Mouse (Mus musculus) forebrain, embryonic 16.5 days (tissue): ENCODE results near the gene Evi5. TPM values are rescaled to one million over a fixed set of nuclear protein-coding genes. Genes with fewer than 3 reads are reported as not detected.

Experiments
- ATAC-seq: fragments of 200-750 bp; cut with Nextera tagmentation; 2 replicates; pipeline ENCODE4 v1.8.0; 2017; ENCODE audit warnings: mild to moderate bottlenecking, moderate library complexity
- H3K27ac ChIP-seq: fragments of 300-500 bp; sonication (generic); 2 replicates; pipeline ENCODE4 v1.5.1; 2014; ENCODE audit warnings: low read length, control low read depth
- H3K27me3 ChIP-seq: fragments of 300-500 bp; sonication (generic); replicated peaks from 2 replicates; pipeline ENCODE4 v1.6.1; 2014; ENCODE audit warnings: low read length; ENCODE audit not compliant: control insufficient read depth, insufficient read depth
- H3K36me3 ChIP-seq: fragments of 300-500 bp; sonication (generic); 2 replicates; pipeline ENCODE4 v1.6.1; 2014; ENCODE audit not compliant: control insufficient read depth, insufficient read depth
- H3K4me1 ChIP-seq: fragments of 300-500 bp; sonication (generic); replicated peaks from 2 replicates; pipeline ENCODE4 v1.6.1; 2014; ENCODE audit warnings: low read length; ENCODE audit not compliant: control insufficient read depth, insufficient read depth
- H3K4me2 ChIP-seq: fragments of 300-500 bp; sonication (generic); 2 replicates; pipeline ENCODE4 v1.6.1; 2014; ENCODE audit warnings: mild to moderate bottlenecking, low read length, control low read depth
- H3K4me3 ChIP-seq: fragments of 300-500 bp; sonication (generic); replicated peaks from 2 replicates; pipeline ENCODE4 v1.5.1; 2014; ENCODE audit warnings: mild to moderate bottlenecking, low read length, control low read depth
- H3K9ac ChIP-seq: fragments of 300-500 bp; sonication (generic); replicated peaks from 2 replicates; pipeline ENCODE4 v1.6.1; 2014; ENCODE audit warnings: low read depth, low read length, control low read depth
- H3K9me3 ChIP-seq: fragments of 300-500 bp; sonication (generic); 2 replicates; pipeline ENCODE4 v1.6.1; 2016; ENCODE audit warnings: low read length; ENCODE audit not compliant: control insufficient read depth
- WGBS: fragments of 180-500 bp; shearing (Covaris S2); extraction: QIAGEN DNeasy Blood & Tissue Kit; methylation state at CpG from one replicate; pipeline ENCODE4 v1.1.7; 2014; 5-methylcytosine and 5-hydroxymethylcytosine counted together
- polyA plus RNA-seq: library from polyadenylated mRNA; unstranded; fragments of >200 nt; fragmentation: Nextera tagmentation; extraction: Ambion mirVana; gene quantifications from 2 replicates; pipeline ENCODE4 v1.2.1, GENCODE M21; 2015

The Evi5 gene
- polyA plus RNA-seq, 1 experiment from 2014 or later = 54.6 TPM

DNA sequence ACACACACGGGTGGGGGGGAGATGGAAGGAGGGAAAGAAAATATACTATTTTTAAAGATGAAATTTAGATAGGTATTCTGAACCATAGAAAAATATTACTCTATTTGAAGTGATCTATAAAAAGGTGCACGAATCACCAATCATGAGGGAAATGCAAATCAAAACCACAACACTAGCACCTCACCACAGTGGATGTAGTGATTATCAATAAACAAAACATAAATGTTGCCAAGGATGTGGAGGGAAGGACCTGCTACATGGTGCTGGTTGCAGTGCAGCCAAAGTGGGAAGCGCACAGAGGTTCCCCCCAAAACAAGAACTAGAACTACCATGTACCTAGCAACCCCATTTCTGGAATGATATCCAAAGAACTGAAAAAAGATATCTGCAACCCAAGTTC lies 179.9 kb downstream of the Evi5 start:
- Histone ChIP-seq H3K4me3 (no peak overlapping the region), H3K27ac (no peak overlapping the region), H3K27me3 (no peaks in the 10 kb centered on the region), H3K4me2 (no peak overlapping the region), H3K9ac (no peak overlapping the region), H3K4me1 (no peaks in the 10 kb centered on the region), H3K9me3 (no peaks in the 10 kb centered on the region), H3K36me3 (no peaks in the 10 kb centered on the region)
- WGBS = 90% methylated on average over 3 of the region's 3 CpGs
- no peak for ATAC-seq

Other genes with a start within 250 kb of the Evi5 start
- not detected in 2 replicates for gene Gfi1, start 149.1 kb downstream of the Evi5 start, polyA plus RNA-seq
- 0.13 TPM in 1 of 2 replicates, not detected in the other for gene Ube2d2b, start 45.0 kb downstream of the Evi5 start, polyA plus RNA-seq
- 75.2 and 76.8 TPM in 2 replicates for gene Rpl5, start 25.4 kb upstream of the Evi5 start, polyA plus RNA-seq
- 38.7 and 43.2 TPM in 2 replicates for gene Fam69a, start 112.0 kb upstream of the Evi5 start, polyA plus RNA-seq
- 133 and 139 TPM in 2 replicates for gene Mtf2, start 190.6 kb upstream of the Evi5 start, polyA plus RNA-seq